Mouse (Mus musculus): Measurements from ENCODE around the gene Rlbp1. TPM values are rescaled to one million over a fixed set of nuclear protein-coding genes. Genes with fewer than 3 reads are reported as not detected.

Rlbp1 gene
- polyA plus RNA-seq, 1 experiment from 2014 or later = 0.21 TPM

DNA sequence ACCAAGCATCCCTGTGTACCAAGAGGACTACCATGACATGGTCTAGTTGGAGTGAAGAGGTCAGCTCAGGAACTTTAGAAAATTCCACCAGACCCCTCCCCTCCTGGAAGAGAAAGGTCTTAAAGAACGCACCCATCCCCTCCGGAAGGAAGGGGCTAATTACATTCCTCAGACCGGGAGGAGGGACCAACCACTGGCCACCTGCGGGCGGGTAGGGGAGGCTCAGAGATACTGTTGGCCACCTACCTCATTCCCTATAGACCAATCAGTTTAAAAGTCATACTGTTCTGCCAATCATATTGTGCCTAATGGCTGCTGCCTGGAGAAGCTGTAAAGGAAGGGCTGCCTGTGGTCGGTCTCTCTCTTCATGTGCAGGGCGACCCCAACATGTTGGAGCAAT, 1.1 kb upstream of the Rlbp1 start:
- H3K9ac ChIP-seq (replicated peaks; ENCODE audit: low read depth) = no peak overlapping the region
- H3K9me3 ChIP-seq (ENCODE audit: low read length) = no peaks in the 10 kb centered on the region
- no peak for DNase-seq (ENCODE audit: low spot score)
- no peaks in the 10 kb centered on the region for H3K36me3 ChIP-seq (ENCODE audit: insufficient read depth, low read length)
- H3K27ac ChIP-seq (ENCODE audit: low read length) = no peak overlapping the region
- ATAC-seq = no peak
- H3K4me2 ChIP-seq (replicated peaks; ENCODE audit: low read depth, low read length) = no peak overlapping the region
- H3K4me3 ChIP-seq (ENCODE audit: low read depth, low read length) = no peak overlapping the region
- 39% methylated on average over 7 of the region's 7 CpGs for WGBS
- TF ChIP-seq EP300 (IDR thresholded peaks at IDR 0.05) = no peak
- no peak for TF ChIP-seq CTCF (IDR thresholded peaks at IDR 0.05)
- H3K27me3 ChIP-seq (replicated peaks; ENCODE audit: insufficient read depth, low read length) = no peaks in the 10 kb centered on the region
- 0 out of 2 replicates have a peak, but pooled peaks cover 6% of the 10 kb centered on the region for H3K4me1 ChIP-seq (ENCODE audit: insufficient read depth, low read depth, low read length)

DNA sequence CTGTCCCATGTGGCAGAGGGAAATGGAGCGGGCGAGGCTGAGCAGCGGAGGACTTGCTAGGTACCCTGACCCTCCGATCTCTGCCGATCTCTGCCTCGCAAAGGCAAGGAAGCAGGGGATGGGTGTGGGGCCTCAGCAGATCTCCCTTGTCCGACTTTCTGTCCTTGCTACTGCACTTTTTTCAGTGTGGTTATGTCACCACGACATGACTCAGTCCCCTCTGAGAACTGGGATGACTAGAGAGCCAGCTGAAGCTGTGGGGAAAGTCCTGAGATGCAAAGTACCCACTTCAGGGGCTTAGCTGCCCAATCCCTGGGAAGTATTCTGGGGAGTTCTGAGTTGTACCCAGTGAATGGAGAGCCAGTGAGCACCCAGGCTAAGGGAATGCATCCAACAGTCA, 292 bp upstream of the Rlbp1 start:
- 69% methylated on average over 8 of the region's 8 CpGs for WGBS
- no peak for DNase-seq (ENCODE audit: low spot score)
- no peaks in the 10 kb centered on the region for H3K27me3 ChIP-seq (replicated peaks; ENCODE audit: insufficient read depth, low read length)
- no peak overlapping the region for H3K4me2 ChIP-seq (replicated peaks; ENCODE audit: low read depth, low read length)
- no peak overlapping the region for H3K4me3 ChIP-seq (ENCODE audit: low read depth, low read length)
- no peak for ATAC-seq
- no peaks in the 10 kb centered on the region for H3K36me3 ChIP-seq (ENCODE audit: insufficient read depth, low read length)
- TF ChIP-seq CTCF (IDR thresholded peaks at IDR 0.05) (no peak), EP300 (IDR thresholded peaks at IDR 0.05) (no peak)
- H3K27ac ChIP-seq (ENCODE audit: low read length) = no peak overlapping the region
- no peak overlapping the region for H3K9ac ChIP-seq (replicated peaks; ENCODE audit: low read depth)
- H3K4me1 ChIP-seq (ENCODE audit: insufficient read depth, low read depth, low read length) = no peaks in the 10 kb centered on the region
- H3K9me3 ChIP-seq (ENCODE audit: low read length) = no peaks in the 10 kb centered on the region

DNA sequence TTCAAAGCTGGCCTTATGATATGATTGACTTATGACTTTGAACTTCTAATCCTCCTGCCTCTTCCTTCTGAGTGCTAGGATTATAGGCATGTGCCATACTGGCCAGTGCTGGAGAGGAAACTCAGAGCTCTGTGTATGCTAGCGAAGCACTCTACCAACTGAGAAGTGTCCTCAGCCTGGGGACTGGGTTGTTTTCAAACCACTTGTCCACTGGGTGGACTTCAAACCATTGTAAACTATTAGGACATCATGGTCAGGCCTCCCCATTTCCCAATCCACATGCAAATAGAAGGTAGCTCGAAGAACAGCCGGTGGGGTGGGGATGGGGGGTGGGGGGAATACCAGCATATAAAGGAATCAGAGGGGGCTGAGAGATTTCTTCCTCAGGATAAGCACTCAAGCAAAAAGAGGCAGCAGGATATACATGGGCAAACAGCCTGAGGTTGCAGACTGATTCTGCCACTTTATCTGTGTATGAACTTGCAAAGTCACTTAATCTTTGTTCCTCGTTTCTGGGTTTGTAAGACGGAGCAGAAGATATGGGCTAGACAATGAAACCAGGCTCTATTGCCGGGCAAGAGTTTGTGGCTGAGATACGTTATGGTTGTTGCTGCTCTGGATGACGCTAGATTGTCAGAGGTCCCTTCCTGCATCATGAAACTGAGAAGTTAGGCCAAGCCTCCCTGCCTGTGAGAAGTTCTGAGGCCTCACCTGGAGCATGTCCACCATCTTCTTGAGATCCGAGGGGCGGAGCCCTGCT, 10.2 kb downstream of the Rlbp1 start:
- 70% methylated on average over 10 of the region's 10 CpGs for WGBS
- peak; percentile 90 for ATAC-seq
- H3K9ac ChIP-seq (replicated peaks; ENCODE audit: low read depth) = no peak overlapping the region

DNA sequence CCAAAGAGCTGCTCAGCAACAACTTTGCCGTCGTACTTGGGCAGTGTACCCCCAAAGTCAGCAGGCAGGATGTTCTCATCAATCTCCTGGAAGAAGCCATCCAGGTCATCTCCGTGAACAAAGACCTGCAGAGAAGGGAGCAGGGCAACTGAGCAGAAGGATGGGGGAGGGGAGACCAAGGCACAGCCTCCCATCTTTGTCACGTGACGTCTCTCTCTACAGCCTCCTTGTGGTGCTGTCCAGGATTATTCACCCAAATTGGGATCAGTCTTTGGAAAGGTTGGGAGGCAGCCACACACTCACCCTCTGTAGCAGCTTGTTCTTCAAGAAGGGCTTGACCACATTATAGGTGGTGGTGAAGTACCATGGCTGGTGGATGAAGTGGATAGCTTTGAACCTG, 11.3 kb downstream of the Rlbp1 start:
- TF ChIP-seq EP300 (IDR thresholded peaks at IDR 0.05) (no peak), CTCF (IDR thresholded peaks at IDR 0.05) (no peak)
- WGBS = 63% methylated on average over 5 of the region's 5 CpGs
- ATAC-seq = no peak

More for the DNA sequence above, 10.2 kb downstream of the Rlbp1 start:
- no peaks in the 10 kb centered on the region for H3K27me3 ChIP-seq (replicated peaks; ENCODE audit: insufficient read depth, low read length)
- TF ChIP-seq CTCF (IDR thresholded peaks at IDR 0.05) (no peak), EP300 (IDR thresholded peaks at IDR 0.05) (no peak)
- H3K9me3 ChIP-seq (ENCODE audit: low read length) = no peaks in the 10 kb centered on the region
- no peaks in the 10 kb centered on the region for H3K4me1 ChIP-seq (ENCODE audit: insufficient read depth, low read depth, low read length)
- peak; percentile 71 for DNase-seq (ENCODE audit: low spot score)
- H3K4me2 ChIP-seq (replicated peaks; ENCODE audit: low read depth, low read length) = no peak overlapping the region
- no peak overlapping the region for H3K4me3 ChIP-seq (ENCODE audit: low read depth, low read length)
- no peaks in the 10 kb centered on the region for H3K36me3 ChIP-seq (ENCODE audit: insufficient read depth, low read length)
- peak overlapping the region; percentile 38; the same call in 1 of the 2 replicates for H3K27ac ChIP-seq (ENCODE audit: low read length)

DNA sequence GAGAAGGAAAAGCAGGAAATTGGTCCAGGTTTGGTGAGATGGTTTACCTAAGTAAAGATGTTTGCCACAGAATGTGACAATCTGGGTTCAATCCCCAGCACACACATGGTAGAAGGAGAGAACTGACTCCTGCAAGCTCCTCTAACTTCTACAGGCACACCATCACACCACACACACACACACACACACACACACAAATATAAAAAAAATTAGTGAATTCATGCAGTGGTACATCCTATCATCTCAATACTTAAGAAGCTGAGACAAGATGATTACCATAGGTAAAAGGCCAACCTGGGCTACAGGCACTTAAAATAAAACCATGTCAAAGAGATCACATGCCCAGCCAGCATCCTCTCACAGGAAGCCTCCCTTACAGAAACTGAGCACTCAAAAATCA, 12.8 kb downstream of the Rlbp1 start:
- DNase-seq (ENCODE audit: low spot score) (no peak), ATAC-seq (no peak)
- H3K4me2 ChIP-seq (replicated peaks; ENCODE audit: low read depth, low read length) = no peak overlapping the region
- H3K4me1 ChIP-seq (ENCODE audit: insufficient read depth, low read depth, low read length) = no peaks in the 10 kb centered on the region
- no peak overlapping the region for H3K27ac ChIP-seq (ENCODE audit: low read length)
- H3K36me3 ChIP-seq (ENCODE audit: insufficient read depth, low read length) = no peaks in the 10 kb centered on the region
- TF ChIP-seq EP300 (IDR thresholded peaks at IDR 0.05) (no peak), CTCF (IDR thresholded peaks at IDR 0.05) (no peak)
- H3K9me3 ChIP-seq (ENCODE audit: low read length) = no peaks in the 10 kb centered on the region
- H3K9ac ChIP-seq (replicated peaks; ENCODE audit: low read depth) = no peak overlapping the region
- H3K27me3 ChIP-seq (replicated peaks; ENCODE audit: insufficient read depth, low read length) = no peaks in the 10 kb centered on the region
- H3K4me3 ChIP-seq (ENCODE audit: low read depth, low read length) = no peak overlapping the region

More for the DNA sequence above, 11.3 kb downstream of the Rlbp1 start:
- no peaks in the 10 kb centered on the region for H3K27me3 ChIP-seq (replicated peaks; ENCODE audit: insufficient read depth, low read length)
- no peak overlapping the region for H3K4me2 ChIP-seq (replicated peaks; ENCODE audit: low read depth, low read length)
- no peak overlapping the region for H3K9ac ChIP-seq (replicated peaks; ENCODE audit: low read depth)
- H3K4me1 ChIP-seq (ENCODE audit: insufficient read depth, low read depth, low read length) = no peaks in the 10 kb centered on the region
- H3K36me3 ChIP-seq (ENCODE audit: insufficient read depth, low read length) = no peaks in the 10 kb centered on the region
- H3K9me3 ChIP-seq (ENCODE audit: low read length) = no peaks in the 10 kb centered on the region
- no peak overlapping the region for H3K27ac ChIP-seq (ENCODE audit: low read length)
- H3K4me3 ChIP-seq (ENCODE audit: low read depth, low read length) = no peak overlapping the region
- DNase-seq (ENCODE audit: low spot score) = no peak

DNA sequence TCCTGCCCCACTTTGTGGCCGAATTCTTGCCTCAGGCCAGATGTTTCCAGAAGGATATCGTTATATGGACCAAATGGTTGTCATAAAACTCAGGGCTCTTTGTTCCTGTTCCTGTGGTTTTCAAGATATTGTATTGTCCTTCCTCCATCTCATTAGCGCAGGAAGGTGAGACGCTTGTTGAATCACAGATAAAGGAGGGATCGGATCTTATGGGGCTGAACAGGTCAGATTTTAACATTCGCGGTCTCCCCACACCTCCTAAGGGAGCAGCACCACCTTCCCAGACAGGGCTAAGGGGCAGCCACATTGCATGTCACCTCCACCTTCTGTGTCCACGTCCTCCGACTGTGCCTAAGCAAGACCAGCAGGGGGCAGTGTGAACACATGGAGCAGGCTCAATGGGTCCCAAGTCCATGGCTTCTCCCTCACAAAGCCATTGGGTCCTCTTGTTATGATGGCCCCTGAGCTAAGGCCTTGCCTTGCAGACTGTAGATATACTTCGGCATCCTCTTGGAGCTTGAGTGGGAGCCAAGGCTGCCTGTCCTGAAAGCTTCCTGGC, 15.4 kb downstream of the Rlbp1 start:
- WGBS = 29% methylated on average over 10 of the region's 10 CpGs
- Histone ChIP-seq H3K4me2 (replicated peaks; ENCODE audit: low read depth, low read length) (no peak overlapping the region), H3K36me3 (ENCODE audit: insufficient read depth, low read length) (no peaks in the 10 kb centered on the region), H3K9ac (replicated peaks; ENCODE audit: low read depth) (no peak overlapping the region), H3K4me1 (ENCODE audit: insufficient read depth, low read depth, low read length) (no peaks in the 10 kb centered on the region), H3K27me3 (replicated peaks; ENCODE audit: insufficient read depth, low read length) (no peaks in the 10 kb centered on the region), H3K4me3 (ENCODE audit: low read depth, low read length) (no peak overlapping the region), H3K27ac (ENCODE audit: low read length) (no peak overlapping the region), H3K9me3 (ENCODE audit: low read length) (no peaks in the 10 kb centered on the region)
- ATAC-seq (peak; percentile 77), DNase-seq (ENCODE audit: low spot score) (peak; percentile 78)
- TF ChIP-seq EP300 (IDR thresholded peaks at IDR 0.05) = no peak
- peak; percentile 98 for TF ChIP-seq CTCF (IDR thresholded peaks at IDR 0.05)
